Mouse (Mus musculus) gastrocnemius, adult 8-10 months (tissue): ENCODE data around the gene Poln. TPM values are rescaled to one million over a fixed set of nuclear protein-coding genes. Genes with fewer than 3 reads are reported as not detected.

Experiments
- DNase-seq, 2 experiments: peaks; one replicate each; pipeline ENCODE4 v3.0.0; 2022; ENCODE audit warnings: low spot score in 2 of 2
- total RNA-seq, 4 experiments: library from RNA; stranded (reverse); gene quantifications; 2 replicates each; pipeline ENCODE4 v1.2.4; 2022

The Poln gene
- total RNA-seq, 4 experiments from 2014 or later = 0.51 to 2.3 (median 0.89) TPM; not detected in 1

DNA sequence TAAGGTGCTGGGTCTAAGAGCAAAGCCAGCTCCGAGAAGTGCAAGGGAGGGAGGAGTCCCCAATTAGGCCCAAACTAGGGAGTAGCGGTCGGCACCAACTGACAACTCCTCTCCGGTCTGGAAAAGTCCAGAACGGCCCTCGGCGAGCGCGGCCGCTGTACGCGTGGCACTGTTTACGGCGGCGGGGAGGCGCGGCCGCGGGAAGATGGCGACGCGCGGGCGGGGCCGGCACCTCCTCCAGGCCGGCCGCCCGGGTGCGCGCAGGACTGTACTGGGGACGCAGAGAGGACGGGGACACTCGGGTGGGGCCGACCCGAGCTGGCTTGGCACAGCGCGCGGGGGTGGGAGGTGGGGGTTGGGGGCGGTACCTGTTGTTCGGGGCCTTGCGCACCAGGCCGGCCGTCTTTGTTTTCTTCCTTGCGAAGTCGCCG lies 17.7 kb upstream of the Poln start:
- DNase-seq = peak in 1 of 2 experiments; percentile 47

DNA sequence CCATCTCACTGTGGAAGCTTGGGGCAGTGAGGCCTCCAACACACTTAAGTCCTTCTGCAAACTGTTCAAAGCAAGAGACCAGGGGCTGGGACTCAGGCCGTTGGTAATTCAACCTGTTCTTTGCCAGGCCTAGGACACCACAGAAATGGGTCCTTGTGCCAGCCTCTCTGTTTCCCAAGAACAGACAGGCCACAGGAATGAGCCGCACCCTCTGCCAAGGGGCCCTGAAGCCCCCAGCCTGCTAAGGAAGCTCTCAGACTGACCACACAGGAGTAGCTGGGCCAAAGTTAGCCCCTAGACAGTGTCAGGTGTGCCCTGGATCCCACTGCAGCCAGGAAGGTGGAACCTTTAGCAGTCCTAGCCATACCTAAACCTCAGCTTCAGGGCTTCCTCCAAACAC lies 17.1 kb upstream of the Poln start:
- DNase-seq = peak in 1 of 2 experiments; percentile 15

DNA sequence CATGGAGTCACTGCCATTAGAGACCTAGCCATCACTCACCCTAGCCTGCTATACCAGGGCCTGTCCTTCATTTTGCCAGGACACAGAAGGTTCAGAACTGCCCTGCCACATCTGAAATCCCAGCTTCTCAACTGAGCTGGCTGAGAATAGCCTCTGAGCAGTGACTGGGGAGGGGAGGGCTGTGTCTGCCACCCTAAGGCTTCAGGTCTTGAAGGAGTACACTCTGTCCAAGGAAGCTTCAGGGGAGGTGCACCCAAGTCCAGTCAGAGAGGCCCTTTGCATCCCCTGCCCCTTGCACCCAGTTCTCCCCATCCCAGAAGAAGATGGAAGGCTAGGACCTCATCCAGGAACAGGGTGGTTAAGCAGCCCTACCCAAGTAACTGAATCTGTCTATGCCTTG lies 16.5 kb upstream of the Poln start:
- DNase-seq = peak in 1 of 2 experiments; percentile 2

DNA sequence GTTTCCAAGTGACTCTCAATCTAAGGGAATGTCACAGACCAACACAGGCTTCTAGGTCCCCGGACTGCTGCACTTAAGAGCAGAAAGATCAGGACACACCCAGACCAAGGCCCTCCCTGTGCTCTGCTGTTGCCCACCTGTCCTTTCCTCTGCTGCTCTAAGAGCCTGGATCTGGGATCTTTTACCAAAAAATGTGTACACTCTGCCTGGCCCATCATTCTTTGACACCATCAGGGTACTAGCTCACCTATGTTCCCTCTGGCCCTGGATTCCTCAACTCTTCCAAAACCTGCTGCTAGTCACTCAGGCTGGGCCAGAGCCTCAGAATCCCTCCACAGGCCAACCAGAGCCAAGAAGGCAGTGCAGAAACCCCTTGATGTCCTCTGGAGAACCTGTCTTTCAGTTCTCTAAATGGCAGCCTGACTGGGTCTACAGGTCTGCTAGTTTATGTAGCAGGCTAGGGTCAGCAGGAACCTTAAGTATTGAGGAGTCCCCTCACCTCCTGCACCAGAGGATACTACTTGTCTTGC lies 15.9 kb upstream of the Poln start:
- peak in 1 of 2 experiments; percentile 2 for DNase-seq

DNA sequence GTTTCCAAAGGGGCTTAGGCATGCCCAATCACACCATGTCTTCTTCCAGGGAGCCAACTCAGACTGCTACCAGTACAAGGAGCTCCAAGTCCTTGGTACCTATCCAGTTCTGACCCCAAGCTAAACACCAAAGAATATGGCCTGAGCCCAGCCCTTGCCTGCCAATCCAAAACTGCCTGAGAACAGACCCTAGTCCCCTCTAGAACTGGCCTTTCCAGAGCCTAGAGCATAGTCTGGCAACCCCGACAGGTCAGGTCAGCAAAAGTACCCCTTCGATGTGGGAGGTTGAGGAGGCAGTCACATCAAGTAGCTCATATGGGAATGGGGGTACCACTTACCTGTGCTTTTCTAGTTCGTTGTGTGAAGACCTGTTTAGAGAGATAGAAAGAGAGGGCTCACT lies 14.7 kb upstream of the Poln start:
- peak in 1 of 2 experiments; percentile 2 for DNase-seq

DNA sequence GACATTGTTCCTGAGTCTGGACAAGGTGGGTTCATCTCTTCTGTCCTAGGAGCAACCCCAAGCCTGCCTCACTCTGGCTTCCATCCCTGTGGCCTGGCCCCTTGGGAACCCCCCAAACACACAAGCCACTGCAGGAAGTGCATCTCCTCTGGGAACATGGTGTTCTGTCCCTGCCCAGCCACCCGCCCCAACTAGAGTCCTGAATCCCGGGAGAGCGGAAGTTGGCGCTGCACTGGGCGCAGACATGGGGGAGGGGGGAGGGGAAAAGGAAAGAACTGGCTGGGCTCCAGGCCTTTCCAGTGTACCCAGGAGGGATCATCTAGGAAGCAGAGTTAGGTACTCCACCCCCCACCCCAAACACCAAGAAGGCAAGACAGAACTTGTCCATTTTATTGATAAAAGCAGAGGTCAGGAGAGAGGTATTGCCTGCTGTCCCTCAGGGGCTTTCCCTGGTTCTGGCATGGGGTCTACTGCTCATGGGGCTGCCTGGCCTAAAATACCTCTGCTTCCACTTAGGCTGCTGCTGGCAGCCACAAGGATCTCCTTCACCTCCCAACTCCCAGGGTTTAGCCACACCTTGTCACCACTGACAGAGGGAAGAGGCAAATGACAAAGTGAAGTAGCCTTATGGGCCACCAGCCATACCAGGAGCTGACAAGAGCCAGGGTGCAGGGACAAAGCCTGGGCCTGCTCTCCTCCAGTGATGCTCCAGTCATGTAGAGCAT lies 14.1 kb upstream of the Poln start:
- peak in 1 of 2 experiments; percentile 32 for DNase-seq

DNA sequence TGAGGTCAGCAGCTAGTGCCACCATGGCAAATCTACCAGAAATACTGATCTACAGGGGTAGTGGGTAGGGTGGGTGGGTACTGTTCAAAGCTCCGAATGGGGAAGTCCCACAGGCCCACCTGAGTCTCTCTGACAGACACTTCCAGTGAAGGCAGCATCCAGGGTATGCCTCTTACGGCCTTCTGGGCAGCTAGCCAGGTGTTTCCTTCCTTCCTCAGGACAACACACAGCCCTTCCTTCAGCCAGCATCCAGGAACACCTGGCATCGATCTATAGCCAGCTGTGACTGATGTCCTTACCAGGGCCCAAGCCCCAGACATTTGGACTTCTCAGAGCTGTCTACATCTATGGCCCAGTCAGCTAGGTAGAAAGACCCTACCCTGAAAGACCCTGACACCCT lies 13.2 kb upstream of the Poln start:
- DNase-seq = no peak

DNA sequence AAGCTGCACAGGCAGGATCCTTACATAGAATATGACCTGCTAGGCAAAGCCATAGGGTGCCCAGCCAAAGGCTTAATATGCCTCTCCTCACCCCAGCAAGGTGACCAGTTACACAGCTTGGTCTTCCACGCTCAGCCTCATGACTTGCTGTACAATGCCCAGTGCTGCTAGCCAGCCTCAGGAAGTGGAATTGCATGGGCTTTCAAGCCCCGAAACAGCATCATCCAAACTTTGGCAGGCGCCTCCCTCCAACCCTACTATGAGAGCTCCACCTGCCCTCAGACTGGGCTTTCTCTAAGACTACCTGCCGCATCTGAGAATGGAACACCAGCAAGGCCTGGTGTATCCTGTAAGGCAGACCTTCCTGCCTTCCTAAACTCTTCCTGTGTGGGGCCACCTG lies 8.6 kb upstream of the Poln start:
- no peak for DNase-seq

DNA sequence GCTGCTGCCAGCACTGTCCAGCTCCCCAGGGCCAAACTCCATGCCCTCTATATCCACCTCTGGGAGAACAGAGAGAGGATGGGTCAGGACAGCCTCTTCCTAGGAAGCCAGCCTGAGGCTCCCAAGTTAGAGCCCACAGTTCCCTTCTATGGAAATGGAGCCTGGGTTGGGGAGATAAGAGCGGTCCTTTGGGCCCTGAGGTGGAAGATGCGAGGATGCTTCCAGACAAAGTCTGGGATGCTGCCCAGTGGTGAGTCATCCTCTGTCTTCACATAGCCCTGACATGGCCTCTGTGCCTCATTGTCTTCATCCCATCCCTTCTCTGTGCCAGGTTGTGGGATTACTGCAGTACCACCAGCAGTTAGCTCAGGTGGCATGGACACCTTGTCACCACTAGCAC lies 7.8 kb upstream of the Poln start:
- no peak for DNase-seq

DNA sequence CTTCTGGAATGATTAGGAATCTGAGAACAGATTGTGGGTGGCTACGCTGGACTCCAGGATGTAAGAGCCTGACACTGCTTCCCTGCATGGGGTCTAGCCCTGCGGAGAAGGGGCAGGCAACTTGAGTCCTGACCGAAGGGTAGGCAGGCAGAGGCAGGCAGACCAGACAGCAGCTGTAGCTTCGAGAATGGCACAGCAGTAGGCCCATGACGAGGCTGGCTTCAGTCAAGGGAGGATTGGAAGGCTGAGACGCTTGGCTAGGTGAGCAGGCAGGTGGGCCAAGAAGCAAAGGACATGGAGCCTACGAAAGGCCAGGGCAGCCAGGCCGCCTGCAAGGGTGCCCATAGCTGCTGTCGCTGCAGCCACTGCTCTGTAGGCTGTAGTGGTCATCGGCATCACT lies 7.4 kb upstream of the Poln start:
- no peak for DNase-seq

DNA sequence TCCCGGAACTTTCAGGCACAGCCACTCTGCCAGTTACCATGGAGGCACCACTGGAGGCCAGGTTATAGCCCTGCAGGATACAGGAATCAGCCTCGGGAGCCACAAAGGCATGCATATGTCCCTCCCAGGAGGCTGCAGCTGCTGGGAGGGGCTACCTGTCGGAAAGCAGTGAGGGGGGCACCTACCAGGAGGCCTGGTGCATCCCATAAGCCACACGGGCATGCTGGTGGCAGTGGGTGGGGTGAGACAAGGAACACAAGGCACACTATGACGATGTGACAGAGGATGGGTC lies 6.1 kb upstream of the Poln start:
- no peak for DNase-seq

DNA sequence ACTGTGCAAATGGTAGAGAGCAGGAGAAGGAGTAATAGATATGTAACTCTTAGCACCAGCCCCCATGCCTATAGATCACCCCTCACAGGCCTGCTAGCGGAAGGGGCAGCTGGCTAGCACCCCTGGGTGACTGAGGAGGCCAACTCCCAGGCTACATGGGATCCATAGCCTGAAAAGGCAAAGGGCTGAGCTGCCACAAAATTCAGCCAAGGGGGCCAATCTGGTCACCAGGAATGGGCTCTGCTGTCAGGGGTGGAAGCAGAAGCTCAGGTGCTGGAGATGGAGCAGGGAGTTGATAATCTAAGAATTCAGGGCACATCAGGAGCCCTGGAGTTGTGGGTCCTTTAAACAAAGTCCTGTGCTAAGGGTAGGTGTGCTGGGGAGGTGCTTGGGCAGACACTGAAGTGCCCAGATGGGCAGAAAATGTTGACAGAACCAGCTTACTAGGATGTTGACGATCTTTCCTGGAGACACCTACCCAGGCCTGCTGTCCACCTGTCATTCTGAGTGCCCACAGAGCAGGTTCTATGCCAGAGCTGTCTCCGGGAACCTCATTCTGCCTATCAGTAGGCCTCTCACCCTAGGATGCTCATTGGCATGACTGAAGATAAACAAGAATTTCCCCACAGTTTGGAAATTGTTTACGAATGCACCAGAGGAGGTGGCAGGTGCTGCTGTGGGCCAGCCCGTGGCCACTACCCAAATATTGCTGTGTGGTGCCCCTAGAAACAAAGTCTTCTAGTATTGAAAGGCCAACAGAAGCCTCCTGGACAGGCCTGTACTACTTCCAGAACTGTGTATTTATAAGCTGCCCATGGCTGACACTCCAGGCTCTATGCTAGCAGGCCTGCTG lies 5.5 kb upstream of the Poln start:
- no peak for DNase-seq

DNA sequence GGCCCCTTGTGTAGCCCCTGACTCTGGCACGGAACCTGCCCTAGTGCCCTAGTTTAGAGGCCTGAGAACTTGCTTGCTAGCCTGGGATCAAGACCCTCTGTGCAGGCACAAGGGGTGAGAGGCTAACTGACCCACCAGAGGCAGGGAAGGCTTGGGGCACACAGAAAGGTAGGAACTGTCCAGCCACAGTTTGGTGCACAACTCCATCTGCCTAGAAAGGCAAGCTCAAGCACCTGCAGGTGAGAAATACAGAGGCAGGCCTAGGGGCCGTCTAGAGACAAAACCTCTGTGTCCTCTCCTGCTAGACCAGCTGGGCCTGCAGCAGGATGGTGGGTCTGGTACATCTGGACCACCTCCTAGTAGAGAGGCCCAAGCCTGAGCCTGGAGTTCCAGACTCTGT lies 4.8 kb upstream of the Poln start:
- DNase-seq = no peak

DNA sequence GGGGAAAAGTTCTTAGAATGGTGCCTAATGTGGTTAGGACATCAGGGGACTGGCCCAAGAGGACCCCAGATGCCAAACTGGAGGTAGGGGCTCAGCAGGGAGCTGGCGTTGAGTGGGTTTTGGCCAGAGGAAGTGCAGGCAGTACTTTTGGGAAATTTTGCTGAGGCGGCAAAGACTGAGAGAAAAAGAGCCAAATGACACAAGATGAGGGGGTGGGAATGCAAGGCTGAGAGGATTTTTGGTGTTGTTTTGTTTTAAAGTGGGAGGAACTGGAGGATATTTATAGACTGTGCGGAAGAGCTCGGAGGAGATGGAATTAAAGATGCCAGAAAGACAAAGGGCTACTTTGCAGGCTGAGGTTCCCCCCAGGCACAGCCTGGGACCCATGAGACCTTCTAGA lies 1.5 kb upstream of the Poln start:
- DNase-seq = no peak

DNA sequence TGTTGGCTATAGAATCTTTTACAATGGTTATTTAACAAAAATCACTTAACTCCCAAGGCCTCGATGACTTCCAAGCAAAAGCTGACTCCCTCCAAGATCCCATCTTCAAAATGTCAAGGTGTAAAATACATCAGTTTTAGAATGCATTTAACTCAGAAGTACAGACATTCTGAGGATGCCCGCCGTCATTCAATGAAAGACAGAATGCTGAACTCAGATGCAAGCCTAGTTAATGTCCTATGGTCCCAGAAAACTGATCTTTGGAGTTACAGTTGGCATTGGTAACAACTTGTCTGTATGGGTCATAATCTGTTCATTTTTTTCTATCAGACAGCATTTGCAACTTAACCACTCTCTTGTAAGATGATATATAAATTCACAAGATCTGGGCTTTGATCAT lies 706 bp upstream of the Poln start:
- DNase-seq = no peak

DNA sequence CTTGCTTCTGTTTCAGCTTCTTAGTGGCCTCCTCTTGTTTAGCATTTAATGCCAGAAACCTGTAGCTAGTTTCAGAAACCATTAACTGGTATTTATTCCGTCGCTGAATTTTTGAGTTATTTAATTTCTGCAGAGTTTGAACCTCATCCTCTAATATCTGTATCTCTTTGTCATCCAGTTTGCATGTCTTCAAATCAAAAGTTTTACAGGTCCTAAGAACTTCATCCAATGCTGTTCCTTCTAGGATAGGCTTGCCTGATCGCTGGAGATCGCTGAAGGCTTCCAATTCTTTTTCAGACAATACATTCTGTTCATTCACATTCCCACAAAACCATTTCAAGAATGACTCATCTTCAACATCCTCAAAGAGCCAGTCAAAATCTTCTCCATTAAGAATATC lies 1.4 kb downstream of the Poln start:
- DNase-seq = no peak

DNA sequence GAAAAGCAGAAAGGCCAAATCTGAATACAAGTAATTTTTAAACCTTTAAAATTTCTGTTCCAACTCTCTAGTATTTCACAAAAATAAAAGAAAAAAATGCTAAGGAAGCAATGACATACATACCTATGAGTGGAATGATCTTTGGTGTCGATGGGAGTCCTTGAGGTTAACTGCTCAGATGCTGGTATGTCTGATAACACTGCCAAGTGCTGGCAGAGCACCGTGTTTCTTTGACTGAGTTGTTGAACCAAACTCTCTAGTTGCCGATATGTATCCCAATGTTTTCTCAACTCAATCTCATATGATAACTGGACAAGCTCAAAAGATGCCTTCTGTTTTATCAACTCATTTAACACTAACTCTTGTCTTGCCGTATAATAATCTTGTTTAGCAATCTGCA lies 3.5 kb downstream of the Poln start:
- DNase-seq = no peak

DNA sequence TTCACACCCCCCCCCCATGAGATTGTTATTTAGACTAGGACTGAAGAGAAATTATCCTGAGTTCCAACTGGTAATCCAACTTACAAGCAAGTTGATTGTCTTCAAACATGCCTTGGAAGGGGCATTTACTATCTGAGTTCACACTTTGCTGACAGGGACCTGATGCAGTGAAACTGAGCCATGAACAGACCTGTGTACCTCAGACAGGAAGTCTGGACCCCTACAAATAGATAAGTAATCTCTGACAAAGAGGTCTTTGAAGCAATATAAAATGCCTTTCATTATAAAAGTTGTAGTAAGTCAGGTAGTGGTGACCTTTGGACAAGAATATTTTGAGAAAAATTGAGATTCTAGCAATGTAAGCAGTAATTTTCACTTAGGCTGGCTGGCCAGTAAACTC lies 20.8 kb downstream of the Poln start:
- no peak for DNase-seq

DNA sequence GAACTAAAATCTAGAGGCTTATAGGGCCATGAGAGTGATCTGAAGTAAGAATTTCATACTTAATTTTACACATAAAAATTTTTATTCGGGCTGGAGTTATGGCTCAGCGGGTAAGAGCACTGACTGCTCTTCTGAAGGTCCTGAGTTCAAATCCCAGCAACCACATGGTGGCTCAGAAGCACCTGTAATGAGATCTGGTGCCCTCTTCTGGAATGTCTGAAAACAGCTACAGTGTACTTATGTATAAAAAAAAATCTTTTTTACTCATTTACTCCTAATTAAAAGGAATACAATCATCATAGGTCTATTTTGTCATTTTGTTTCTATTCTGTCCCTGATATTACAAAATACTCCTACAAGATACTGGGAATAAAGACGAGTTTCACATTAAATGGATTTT lies 21.7 kb downstream of the Poln start:
- DNase-seq = no peak

DNA sequence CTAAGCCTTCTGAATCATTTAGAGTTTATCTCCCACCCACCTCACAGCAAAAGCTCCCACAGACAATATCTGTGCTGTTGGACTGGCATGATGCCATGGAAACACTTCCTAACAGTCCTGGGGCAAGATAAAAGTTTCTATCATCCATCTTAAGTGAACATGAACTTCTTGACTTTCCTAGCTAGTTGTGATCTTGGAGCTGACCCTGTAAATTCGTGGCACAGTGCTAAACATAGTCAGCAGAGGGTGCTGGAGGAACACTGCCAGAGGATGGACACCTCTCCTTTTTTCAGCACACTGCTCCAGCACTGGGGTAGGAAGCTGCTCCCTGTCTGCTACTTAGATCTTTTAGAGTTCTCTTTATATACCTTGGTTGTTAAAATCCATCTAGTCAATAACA lies 29.5 kb downstream of the Poln start:
- DNase-seq = no peak

DNA sequence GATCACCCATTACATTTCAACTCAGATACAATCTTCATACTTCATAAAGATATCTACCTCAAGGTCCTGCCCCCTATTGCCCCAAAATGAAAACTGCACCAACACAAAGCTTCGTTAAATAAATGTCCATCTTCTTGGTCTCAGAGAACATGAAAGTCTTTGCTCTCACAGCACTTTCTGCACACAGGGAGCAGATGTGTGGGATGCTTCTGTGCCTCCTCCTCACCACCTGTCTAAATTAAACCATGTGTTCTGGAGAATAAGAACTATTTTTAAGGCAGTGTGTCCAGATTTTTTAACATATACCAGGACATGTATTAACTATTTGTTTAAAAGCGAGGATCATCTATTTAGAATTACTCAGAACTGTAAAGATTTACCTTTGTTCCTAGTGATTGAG lies 36.5 kb downstream of the Poln start:
- DNase-seq = no peak

DNA sequence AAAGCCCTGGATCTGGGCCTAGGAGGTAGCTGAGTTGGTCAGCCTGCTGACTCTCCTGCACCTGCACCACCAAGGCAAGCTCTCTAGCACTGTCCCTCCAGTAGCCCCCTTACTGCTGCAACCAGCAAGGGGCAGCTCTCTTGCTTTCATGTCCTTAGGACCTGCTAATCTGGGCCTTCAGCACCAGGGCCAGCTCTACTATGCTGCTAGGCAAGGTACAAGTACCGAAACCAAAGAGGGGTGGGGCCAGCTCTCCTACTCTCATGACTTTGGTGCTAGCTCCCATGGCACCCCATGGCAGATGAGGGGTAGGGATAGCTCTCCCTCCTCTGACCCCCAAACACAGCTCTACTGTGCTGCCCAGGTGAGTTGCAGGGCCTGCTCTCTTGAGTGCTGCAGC lies 45.1 kb downstream of the Poln start:
- no peak for DNase-seq
